Mouse (Mus musculus) embryonic facial prominence, embryonic 13.5 days (tissue): ENCODE measurements around the gene Scap. TPM values are rescaled to one million over a fixed set of nuclear protein-coding genes. Genes with fewer than 3 reads are reported as not detected.
"Not testable (repeated sequence)": the region's sequence is repeated elsewhere in the genome, so short reads cannot be mapped to it uniquely, and the experiment has no call there.

Source experiments
- ATAC-seq: fragments of 200-750 bp; cut with Nextera tagmentation; 2 replicates; pipeline ENCODE4 v1.8.0; 2017; ENCODE audit warnings: low read depth; ENCODE audit not compliant: insufficient number of reproducible peaks, insufficient read depth, low FRiP score, low TSS enrichment
- H3K27ac ChIP-seq: fragments of 300-500 bp; sonication (generic); 2 replicates; pipeline ENCODE4 v1.5.1; 2015; ENCODE audit warnings: moderate library complexity, mild to moderate bottlenecking, inconsistent platforms
- H3K27me3 ChIP-seq: fragments of 300-500 bp; sonication (generic); 2 replicates; pipeline ENCODE4 v1.6.1; 2015; ENCODE audit warnings: mild to moderate bottlenecking, inconsistent platforms
- H3K36me3 ChIP-seq: fragments of 300-500 bp; sonication (generic); 2 replicates; pipeline ENCODE4 v1.6.1; 2015; ENCODE audit warnings: mild to moderate bottlenecking, inconsistent platforms
- H3K4me1 ChIP-seq: fragments of 300-500 bp; sonication (generic); 2 replicates; pipeline ENCODE4 v1.6.1; 2015; ENCODE audit warnings: inconsistent platforms
- H3K4me2 ChIP-seq: fragments of 300-500 bp; sonication (generic); 2 replicates; pipeline ENCODE4 v1.6.1; 2015; ENCODE audit warnings: moderate library complexity, mild to moderate bottlenecking, inconsistent platforms
- H3K4me3 ChIP-seq: fragments of 300-500 bp; sonication (generic); 2 replicates; pipeline ENCODE4 v1.5.1; 2015; ENCODE audit warnings: mild to moderate bottlenecking, inconsistent platforms
- H3K9ac ChIP-seq: fragments of 300-500 bp; sonication (generic); 2 replicates; pipeline ENCODE4 v1.6.1; 2015; ENCODE audit warnings: mild to moderate bottlenecking, inconsistent platforms
- H3K9me3 ChIP-seq: fragments of 300-500 bp; sonication (generic); 2 replicates; pipeline ENCODE4 v1.6.1; 2016; ENCODE audit warnings: inconsistent platforms
- WGBS: fragments of 180-500 bp; shearing (Covaris S2); methylation state at CpG from one replicate; pipeline ENCODE4 v1.1.7; 2015; ENCODE audit warnings: mixed read lengths; 5-methylcytosine and 5-hydroxymethylcytosine counted together
- polyA plus RNA-seq: library from polyadenylated mRNA; unstranded; fragments of >200 nt; fragmentation: Nextera tagmentation; extraction: Ambion mirVana; gene quantifications from 2 replicates; pipeline ENCODE4 v1.2.1, GENCODE M21; 2015

Gene Scap
- polyA plus RNA-seq, 1 experiment from 2014 or later: 41.6 TPM

GRCm38 (mm10) chr9:110361299-110361698, 28.2 kb downstream of the Scap start:
- WGBS: 76% methylated on average over 12 of the region's 12 CpGs
- Histone ChIP-seq H3K27ac (no peak overlapping the region), H3K4me1 (peaks cover under 1% of the 10 kb centered on the region; the same call in 1 of the 2 replicates), H3K36me3 (peaks cover 43% of the 10 kb centered on the region), H3K4me3 (no peak overlapping the region), H3K27me3 (no peaks in the 10 kb centered on the region), H3K4me2 (no peak overlapping the region), H3K9ac (no peak overlapping the region), H3K9me3 (no peaks in the 10 kb centered on the region)
- no peak for ATAC-seq

- 81% methylated on average over 10 of the region's 10 CpGs for WGBS
These were observed 29.2 kb downstream of the Scap start for GRCm38 (mm10) chr9:110362337-110362736.

GRCm38 (mm10) chr9:110366746-110367145, 33.7 kb downstream of the Scap start:
- Histone ChIP-seq H3K4me3 (no peak overlapping the region), H3K9me3 (no peaks in the 10 kb centered on the region), H3K9ac (0 out of 2 replicates have a peak overlapping the region, but pooled peaks have one; percentile 12), H3K27me3 (no peaks in the 10 kb centered on the region), H3K4me2 (no peak overlapping the region), H3K4me1 (peaks cover 7% of the 10 kb centered on the region), H3K27ac (no peak overlapping the region), H3K36me3 (peaks cover 53% of the 10 kb centered on the region)
- no peak for ATAC-seq
- 39% methylated on average over 5 of the region's 5 CpGs for WGBS

More at GRCm38 (mm10) chr9:110362337-110362736, 29.2 kb downstream of the Scap start:
- no peaks in the 10 kb centered on the region for H3K27me3 ChIP-seq
- H3K36me3 ChIP-seq: peaks cover 45% of the 10 kb centered on the region
- H3K4me1 ChIP-seq: peaks cover 7% of the 10 kb centered on the region
- H3K27ac ChIP-seq: no peak overlapping the region
- no peak overlapping the region for H3K9ac ChIP-seq
- ATAC-seq: no peak
- no peak overlapping the region for H3K4me2 ChIP-seq
- H3K9me3 ChIP-seq: no peaks in the 10 kb centered on the region
- H3K4me3 ChIP-seq: no peak overlapping the region

GRCm38 (mm10) chr9:110369860-110370259, 36.8 kb downstream of the Scap start:
- Histone ChIP-seq H3K9ac (no peak overlapping the region), H3K4me1 (peaks cover 7% of the 10 kb centered on the region), H3K27ac (no peak overlapping the region), H3K27me3 (no peaks in the 10 kb centered on the region), H3K36me3 (peaks cover 57% of the 10 kb centered on the region), H3K9me3 (no peaks in the 10 kb centered on the region), H3K4me3 (no peak overlapping the region), H3K4me2 (no peak overlapping the region)
- ATAC-seq: no peak
- WGBS: 89% methylated on average over 3 of the region's 3 CpGs

- H3K4me2 ChIP-seq: no peak overlapping the region
- no peak overlapping the region for H3K9ac ChIP-seq
- H3K4me1 ChIP-seq: no peaks in the 10 kb centered on the region
- H3K36me3 ChIP-seq: peaks cover 72% of the 10 kb centered on the region
- no peak overlapping the region for H3K27ac ChIP-seq
- no peaks in the 10 kb centered on the region for H3K9me3 ChIP-seq
- 91% methylated on average over 13 of the region's 13 CpGs for WGBS
- no peak for ATAC-seq
- H3K27me3 ChIP-seq: no peaks in the 10 kb centered on the region
- no peak overlapping the region for H3K4me3 ChIP-seq
These were observed 40.8 kb downstream of the Scap start for GRCm38 (mm10) chr9:110373871-110374270.

GRCm38 (mm10) chr9:110375668-110376067, 42.6 kb downstream of the Scap start:
- Histone ChIP-seq H3K4me1 (no peaks in the 10 kb centered on the region), H3K27me3 (no peaks in the 10 kb centered on the region), H3K9ac (no peak overlapping the region), H3K4me3 (no peak overlapping the region), H3K4me2 (no peak overlapping the region), H3K27ac (no peak overlapping the region), H3K9me3 (no peaks in the 10 kb centered on the region), H3K36me3 (peaks cover 79% of the 10 kb centered on the region)
- 94% methylated on average over 3 of the region's 3 CpGs for WGBS
- no peak for ATAC-seq

GRCm38 (mm10) chr9:110377655-110378054, 44.6 kb downstream of the Scap start:
- H3K9me3 ChIP-seq, H3K4me1 ChIP-seq, ATAC-seq, H3K27me3 ChIP-seq, H3K4me3 ChIP-seq, H3K27ac ChIP-seq, H3K9ac ChIP-seq, H3K4me2 ChIP-seq: not testable (repeated sequence)
- H3K36me3 ChIP-seq: peaks cover 88% of the 10 kb centered on the region
- 87% methylated on average over 15 of the region's 15 CpGs for WGBS

GRCm38 (mm10) chr9:110379361-110379760, 46.3 kb downstream of the Scap start:
- Histone ChIP-seq H3K4me2 (no peak overlapping the region), H3K4me3 (no peak overlapping the region), H3K27ac (no peak overlapping the region), H3K9ac (no peak overlapping the region), H3K27me3 (no peaks in the 10 kb centered on the region), H3K9me3 (no peaks in the 10 kb centered on the region), H3K4me1 (no peaks in the 10 kb centered on the region), H3K36me3 (peaks cover 89% of the 10 kb centered on the region)
- no peak for ATAC-seq
- WGBS: 94% methylated on average over 8 of the region's 8 CpGs

- no peak for ATAC-seq
- no peak overlapping the region for H3K4me2 ChIP-seq
- H3K4me3 ChIP-seq: no peak overlapping the region
- no peaks in the 10 kb centered on the region for H3K9me3 ChIP-seq
- no peak overlapping the region for H3K9ac ChIP-seq
- no peaks in the 10 kb centered on the region for H3K27me3 ChIP-seq
- no peaks in the 10 kb centered on the region for H3K4me1 ChIP-seq
- whole genome bisulfite sequencing: 45% methylated on average over 21 of the region's 21 CpGs
- no peak overlapping the region for H3K27ac ChIP-seq
- peaks cover 93% of the 10 kb centered on the region for H3K36me3 ChIP-seq
These were observed 47.6 kb downstream of the Scap start for GRCm38 (mm10) chr9:110380662-110381061.

GRCm38 (mm10) chr9:110381292-110381691, 48.2 kb downstream of the Scap start:
- Histone ChIP-seq H3K4me1 (no peaks in the 10 kb centered on the region), H3K9ac (no peak overlapping the region), H3K27ac (no peak overlapping the region), H3K4me3 (no peak overlapping the region), H3K9me3 (no peaks in the 10 kb centered on the region), H3K27me3 (no peaks in the 10 kb centered on the region), H3K36me3 (peaks cover 93% of the 10 kb centered on the region), H3K4me2 (no peak overlapping the region)
- no peak for ATAC-seq
- WGBS: 69% methylated on average over 12 of the region's 12 CpGs

- no peaks in the 10 kb centered on the region for H3K4me1 ChIP-seq
- peaks cover 94% of the 10 kb centered on the region for H3K36me3 ChIP-seq
- no peaks in the 10 kb centered on the region for H3K9me3 ChIP-seq
- no peak overlapping the region for H3K4me2 ChIP-seq
- ATAC-seq: no peak
- H3K9ac ChIP-seq: no peak overlapping the region
- H3K4me3 ChIP-seq: no peak overlapping the region
- no peak overlapping the region for H3K27ac ChIP-seq
- no peaks in the 10 kb centered on the region for H3K27me3 ChIP-seq
- WGBS: 84% methylated on average over 7 of the region's 7 CpGs
These were observed 51.4 kb downstream of the Scap start for GRCm38 (mm10) chr9:110384369-110384929.

GRCm38 (mm10) chr9:110388011-110388410, 54.9 kb downstream of the Scap start:
- Histone ChIP-seq H3K4me3 (no peak overlapping the region), H3K4me2 (no peak overlapping the region), H3K9me3 (no peaks in the 10 kb centered on the region), H3K27me3 (no peaks in the 10 kb centered on the region), H3K27ac (no peak overlapping the region), H3K4me1 (no peaks in the 10 kb centered on the region), H3K9ac (no peak overlapping the region), H3K36me3 (peaks cover 99% of the 10 kb centered on the region)
- 94% methylated on average over 7 of the region's 7 CpGs for WGBS
- ATAC-seq: no peak
